Mouse (Mus musculus): ENCODE results near the gene Cbx3. TPM values are rescaled to one million over a fixed set of nuclear protein-coding genes. Genes with fewer than 3 reads are reported as not detected.

Gene Cbx3
- polyA plus RNA-seq, 1 experiment = 361 TPM

GRCm38 (mm10) chr6:51437665-51438064 lies 32.5 kb upstream of the Cbx3 start:
- Histone ChIP-seq H3K27me3 (ENCODE audit: control insufficient read depth, insufficient read depth, low read length, poor library complexity, severe bottlenecking) (peaks cover 5% of the 10 kb centered on the region; the same call in 1 of the 2 replicates), H3K9ac (ENCODE audit: low read depth, poor library complexity, severe bottlenecking) (no peak overlapping the region), H3K36me3 (ENCODE audit: control insufficient read depth, insufficient read depth, low read length, poor library complexity, severe bottlenecking) (no peaks in the 10 kb centered on the region), H3K27ac (ENCODE audit: insufficient read depth, low read length) (no peak overlapping the region), H3K4me3 (ENCODE audit: low read depth, low read length) (no peak overlapping the region), H3K9me3 (replicated peaks; ENCODE audit: control insufficient read depth, insufficient read depth, low read length, poor library complexity, severe bottlenecking) (no peaks in the 10 kb centered on the region), H3K4me1 (ENCODE audit: control insufficient read depth, insufficient read depth, low read length) (peaks cover 6% of the 10 kb centered on the region)
- TF ChIP-seq POLR2A (IDR thresholded peaks at IDR 0.05; ENCODE audit: insufficient read depth, low read length) (no peak), EP300 (IDR thresholded peaks at IDR 0.05; ENCODE audit: insufficient read depth, low read depth, low read length) (no peak), CTCF (IDR thresholded peaks at IDR 0.05; ENCODE audit: low read depth, low read length) (no peak)

DNA sequence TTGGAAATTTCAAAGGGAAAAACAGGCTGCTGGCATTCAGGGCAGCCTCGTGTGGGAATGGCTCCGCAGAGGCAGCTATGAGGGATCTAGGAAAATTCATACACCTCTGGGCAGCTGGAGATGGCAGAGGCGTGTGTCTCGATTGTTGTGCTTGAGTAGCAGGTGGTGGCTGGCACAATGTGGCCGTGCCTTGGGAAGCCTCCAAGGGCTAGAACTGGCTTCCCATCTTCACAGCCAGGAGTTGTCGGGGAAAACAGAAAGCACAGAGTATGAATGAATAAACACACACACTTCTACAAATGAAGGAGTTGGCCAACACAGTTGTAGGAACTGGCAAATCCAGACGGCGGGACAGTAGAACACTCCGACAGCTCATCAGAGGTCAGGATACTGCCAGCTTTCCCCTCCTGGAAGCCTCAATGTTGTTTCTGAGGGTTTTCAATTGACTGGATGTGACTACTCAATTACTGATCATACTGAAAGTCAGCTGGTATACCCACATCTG lies 31.3 kb upstream of the Cbx3 start:
- no peak for TF ChIP-seq POLR2A (IDR thresholded peaks at IDR 0.05; ENCODE audit: insufficient read depth, low read length)
- no peak for TF ChIP-seq EP300 (IDR thresholded peaks at IDR 0.05; ENCODE audit: insufficient read depth, low read depth, low read length)
- TF ChIP-seq CTCF (IDR thresholded peaks at IDR 0.05; ENCODE audit: low read depth, low read length) = no peak
- Histone ChIP-seq H3K4me1 (ENCODE audit: control insufficient read depth, insufficient read depth, low read length) (peaks cover 6% of the 10 kb centered on the region), H3K9ac (ENCODE audit: low read depth, poor library complexity, severe bottlenecking) (no peak overlapping the region), H3K27ac (ENCODE audit: insufficient read depth, low read length) (no peak overlapping the region), H3K9me3 (replicated peaks; ENCODE audit: control insufficient read depth, insufficient read depth, low read length, poor library complexity, severe bottlenecking) (no peaks in the 10 kb centered on the region), H3K4me3 (ENCODE audit: low read depth, low read length) (no peak overlapping the region), H3K27me3 (ENCODE audit: control insufficient read depth, insufficient read depth, low read length, poor library complexity, severe bottlenecking) (no peaks in the 10 kb centered on the region), H3K36me3 (ENCODE audit: control insufficient read depth, insufficient read depth, low read length, poor library complexity, severe bottlenecking) (no peaks in the 10 kb centered on the region)

DNA sequence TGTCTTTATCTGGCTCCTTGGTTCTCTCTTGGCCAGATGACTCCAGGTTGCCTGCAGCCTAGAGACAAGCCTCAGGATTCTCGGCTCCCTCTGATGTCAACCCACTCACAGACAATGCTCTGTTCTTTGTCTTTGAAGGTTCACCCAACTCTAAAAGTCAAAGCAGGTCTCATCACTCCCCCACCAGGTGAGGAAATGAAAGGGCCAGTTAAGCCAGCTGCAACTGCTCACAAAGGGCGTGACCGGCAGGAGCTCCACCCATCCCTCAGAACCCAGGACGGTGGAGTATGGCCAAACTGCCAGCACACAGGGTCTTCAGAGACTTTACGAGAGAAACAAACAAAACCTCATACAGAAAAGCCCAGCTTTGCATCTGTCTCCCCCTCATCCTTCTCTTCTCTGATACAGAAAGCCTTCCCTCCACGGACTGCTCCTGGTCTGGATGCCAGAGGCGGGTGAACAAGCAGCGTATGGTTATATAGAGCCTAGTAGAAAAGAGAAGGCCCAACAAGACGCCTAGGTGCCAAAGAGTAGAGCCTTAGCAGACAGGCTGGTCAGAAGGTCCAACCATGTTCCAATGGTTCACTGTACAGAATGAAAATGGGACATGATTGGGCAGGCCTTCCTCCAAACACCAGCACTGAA lies 27.8 kb upstream of the Cbx3 start:
- no peak overlapping the region for H3K27ac ChIP-seq (ENCODE audit: insufficient read depth, low read length)
- H3K4me1 ChIP-seq (ENCODE audit: control insufficient read depth, insufficient read depth, low read length) = peaks cover 1% of the 10 kb centered on the region
- no peak overlapping the region for H3K9ac ChIP-seq (ENCODE audit: low read depth, poor library complexity, severe bottlenecking)
- no peak overlapping the region for H3K4me3 ChIP-seq (ENCODE audit: low read depth, low read length)
- no peaks in the 10 kb centered on the region for H3K9me3 ChIP-seq (replicated peaks; ENCODE audit: control insufficient read depth, insufficient read depth, low read length, poor library complexity, severe bottlenecking)
- H3K36me3 ChIP-seq (ENCODE audit: control insufficient read depth, insufficient read depth, low read length, poor library complexity, severe bottlenecking) = no peaks in the 10 kb centered on the region
- TF ChIP-seq EP300 (IDR thresholded peaks at IDR 0.05; ENCODE audit: insufficient read depth, low read depth, low read length) = no peak
- TF ChIP-seq CTCF (IDR thresholded peaks at IDR 0.05; ENCODE audit: low read depth, low read length) = peak; percentile 11
- H3K27me3 ChIP-seq (ENCODE audit: control insufficient read depth, insufficient read depth, low read length, poor library complexity, severe bottlenecking) = no peaks in the 10 kb centered on the region

DNA sequence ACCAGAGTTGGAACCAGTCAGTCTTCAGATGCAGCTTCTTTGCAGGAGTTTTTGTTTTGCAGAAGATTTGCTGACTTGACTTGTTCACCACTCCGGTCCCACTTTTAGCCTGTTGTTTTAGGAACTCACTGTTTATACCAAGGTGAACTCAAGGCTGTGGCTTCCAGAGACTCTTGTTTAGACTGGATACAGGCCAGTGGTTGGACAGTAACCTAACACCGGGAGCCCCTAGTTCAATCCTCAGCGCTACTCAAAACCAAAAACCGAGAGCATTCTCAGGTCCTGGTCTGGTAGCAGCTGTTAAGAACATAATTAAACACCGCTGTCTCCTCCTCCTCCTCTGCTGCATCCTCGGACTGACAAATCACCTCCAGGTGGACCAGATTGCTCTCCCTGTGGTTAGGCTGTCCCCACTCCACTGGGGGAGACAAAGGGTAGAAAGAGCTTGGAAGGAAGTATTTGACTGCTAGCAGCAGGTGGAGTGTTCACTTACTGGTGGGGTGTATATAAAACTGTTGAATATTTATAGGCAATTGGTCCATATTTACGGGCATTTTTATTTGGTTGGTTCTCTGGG lies 17.1 kb upstream of the Cbx3 start:
- TF ChIP-seq POLR2A (IDR thresholded peaks at IDR 0.05; ENCODE audit: insufficient read depth, low read length) (no peak), CTCF (IDR thresholded peaks at IDR 0.05; ENCODE audit: low read depth, low read length) (no peak)
- H3K4me3 ChIP-seq (ENCODE audit: low read depth, low read length) = no peak overlapping the region
- H3K27me3 ChIP-seq (ENCODE audit: control insufficient read depth, insufficient read depth, low read length, poor library complexity, severe bottlenecking) = no peaks in the 10 kb centered on the region
- no peak overlapping the region for H3K9ac ChIP-seq (ENCODE audit: low read depth, poor library complexity, severe bottlenecking)
- H3K9me3 ChIP-seq (replicated peaks; ENCODE audit: control insufficient read depth, insufficient read depth, low read length, poor library complexity, severe bottlenecking) = no peaks in the 10 kb centered on the region
- H3K4me1 ChIP-seq (ENCODE audit: control insufficient read depth, insufficient read depth, low read length) = no peaks in the 10 kb centered on the region
- no peak overlapping the region for H3K27ac ChIP-seq (ENCODE audit: insufficient read depth, low read length)
- H3K36me3 ChIP-seq (ENCODE audit: control insufficient read depth, insufficient read depth, low read length, poor library complexity, severe bottlenecking) = peaks cover 4% of the 10 kb centered on the region; the same call in 1 of the 2 replicates

DNA sequence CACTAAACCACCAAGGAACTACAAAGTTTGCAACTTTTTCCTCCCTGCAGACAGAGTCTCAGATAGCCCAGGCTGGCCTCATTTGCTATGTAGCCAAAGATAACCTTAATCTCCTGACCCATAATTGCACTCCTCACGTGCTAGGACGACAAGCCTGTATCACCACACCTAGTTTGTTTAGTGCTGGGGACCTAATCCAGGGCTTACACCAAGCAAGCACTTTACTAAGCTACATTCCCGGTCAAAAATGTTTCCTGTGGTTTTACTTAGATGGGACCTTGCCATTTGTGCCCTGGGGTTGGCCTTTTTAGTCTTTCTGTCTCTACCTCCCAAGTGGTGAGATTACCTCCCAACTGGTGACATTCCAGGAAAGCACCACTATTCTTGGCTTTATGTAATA lies 15.2 kb upstream of the Cbx3 start:
- Histone ChIP-seq H3K36me3 (ENCODE audit: control insufficient read depth, insufficient read depth, low read length, poor library complexity, severe bottlenecking) (peaks cover 10% of the 10 kb centered on the region), H3K27ac (ENCODE audit: insufficient read depth, low read length) (no peak overlapping the region), H3K27me3 (ENCODE audit: control insufficient read depth, insufficient read depth, low read length, poor library complexity, severe bottlenecking) (no peaks in the 10 kb centered on the region), H3K4me1 (ENCODE audit: control insufficient read depth, insufficient read depth, low read length) (no peaks in the 10 kb centered on the region), H3K9ac (ENCODE audit: low read depth, poor library complexity, severe bottlenecking) (no peak overlapping the region), H3K4me3 (ENCODE audit: low read depth, low read length) (no peak overlapping the region), H3K9me3 (replicated peaks; ENCODE audit: control insufficient read depth, insufficient read depth, low read length, poor library complexity, severe bottlenecking) (no peaks in the 10 kb centered on the region)
- TF ChIP-seq EP300 (IDR thresholded peaks at IDR 0.05; ENCODE audit: insufficient read depth, low read depth, low read length) = no peak
- no peak for TF ChIP-seq CTCF (IDR thresholded peaks at IDR 0.05; ENCODE audit: low read depth, low read length)
- no peak for TF ChIP-seq POLR2A (IDR thresholded peaks at IDR 0.05; ENCODE audit: insufficient read depth, low read length)

GRCm38 (mm10) chr6:51456198-51456597 lies 14.0 kb upstream of the Cbx3 start:
- Histone ChIP-seq H3K27me3 (ENCODE audit: control insufficient read depth, insufficient read depth, low read length, poor library complexity, severe bottlenecking) (no peaks in the 10 kb centered on the region), H3K27ac (ENCODE audit: insufficient read depth, low read length) (no peak overlapping the region), H3K4me1 (ENCODE audit: control insufficient read depth, insufficient read depth, low read length) (no peaks in the 10 kb centered on the region), H3K9ac (ENCODE audit: low read depth, poor library complexity, severe bottlenecking) (no peak overlapping the region), H3K4me3 (ENCODE audit: low read depth, low read length) (no peak overlapping the region), H3K9me3 (replicated peaks; ENCODE audit: control insufficient read depth, insufficient read depth, low read length, poor library complexity, severe bottlenecking) (no peaks in the 10 kb centered on the region), H3K36me3 (ENCODE audit: control insufficient read depth, insufficient read depth, low read length, poor library complexity, severe bottlenecking) (peaks cover 20% of the 10 kb centered on the region)
- no peak for TF ChIP-seq CTCF (IDR thresholded peaks at IDR 0.05; ENCODE audit: low read depth, low read length)

Data from ES-Bruce4 (cell line).